In the genomic region with DNA sequence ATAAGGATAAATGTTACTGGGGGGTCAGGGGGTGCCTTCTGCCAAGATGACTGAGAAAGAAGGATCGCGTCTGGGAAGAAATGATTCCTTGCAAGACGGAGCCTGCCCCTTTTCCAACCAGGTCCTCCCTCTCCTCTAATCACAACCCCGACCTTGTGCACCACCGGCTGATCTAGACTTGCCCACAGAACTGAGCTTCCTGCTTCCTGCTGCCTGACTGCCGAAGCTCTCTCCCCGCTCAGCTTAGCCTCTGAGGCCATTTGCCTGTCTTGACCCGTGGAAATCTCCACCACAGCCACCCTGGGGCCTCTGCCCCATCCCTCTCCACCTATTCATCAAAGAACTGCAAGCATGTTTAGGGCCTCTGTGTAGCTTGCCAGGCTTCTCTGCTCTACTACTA, we compare ENCODE assay signal across 25 mouse cellular contexts. TPM values are rescaled to one million over a fixed set of nuclear protein-coding genes. Genes with fewer than 3 reads are reported as not detected.
DNase-seq lines count a peak whose midpoint lies in the region; ATAC-seq and TF ChIP-seq lines count a peak whose summit lies in the region.
"Had no signal": no experiment of that assay in that cellular context is flagged by ENCODE, and none has a peak within 500 bp of the region (broad histone marks: within the 10 kb centered on the region; RNA-seq: fewer than 3 reads in every experiment).

No protein-coding gene starts in this region.

- H3K4me1 ChIP-seq in heart, embryonic 14.5 days (ENCODE audit: control insufficient read depth in 2 of 2, insufficient read depth in 2 of 2, low read length in 2 of 2): peaks cover 14 to 20% of the 10 kb centered on the region in 2 experiments; a peak in 3 of 4 replicates
- H3K4me1 ChIP-seq in heart, adult 2 months (ENCODE audit: control insufficient read depth, insufficient read depth, low read length): no peaks in the 10 kb centered on the region
- peaks cover 86% of the 10 kb centered on the region for H3K4me1 ChIP-seq in limb, embryonic 10.5 days
- peaks cover 22% of the 10 kb centered on the region for H3K4me1 ChIP-seq in intestine, embryonic 15.5 days (replicated peaks)

- no peak overlapping the region for H3K4me3 ChIP-seq in heart, embryonic 14.5 days (ENCODE audit: control insufficient read depth in 1 of 2, insufficient read depth in 1 of 2, low read depth in 1 of 2, low read length in 2 of 2)
- H3K4me3 ChIP-seq in heart, adult 2 months: no peak overlapping the region
- peak overlapping the region; percentile 20 for H3K4me3 ChIP-seq in limb, embryonic 10.5 days
- H3K4me3 ChIP-seq in intestine, embryonic 15.5 days (replicated peaks): no peak overlapping the region
- H3K4me3 ChIP-seq: embryonic facial prominence, embryonic 15.5 days; hindbrain, embryonic 12.5 days; midbrain, embryonic 12.5 days; neural tube, embryonic 15.5 days had no signal

- no peaks in the 10 kb centered on the region for H3K79me2 ChIP-seq in heart, adult 2 months (replicated peaks; ENCODE audit: control insufficient read depth, insufficient read depth, low read length)

- peaks cover 55% of the 10 kb centered on the region for H3K27me3 ChIP-seq in heart, embryonic 14.5 days (ENCODE audit: control insufficient read depth, insufficient read depth, low read length)
- peaks cover 7% of the 10 kb centered on the region for H3K27me3 ChIP-seq in heart, adult 2 months (ENCODE audit: control insufficient read depth, insufficient read depth, low read length)
- H3K27me3 ChIP-seq in limb, embryonic 10.5 days (ENCODE audit: low read depth, poor library complexity, severe bottlenecking): peaks cover 59% of the 10 kb centered on the region
- H3K27me3 ChIP-seq in intestine, embryonic 15.5 days (replicated peaks): peaks cover 38% of the 10 kb centered on the region

- WGBS in heart, embryonic 14.5 days: 45% methylated on average over 8 of the region's 8 CpGs
- 60% methylated on average over 8 of the region's 8 CpGs for WGBS in heart, adult 2 months
- WGBS in limb, embryonic 10.5 days: 29% methylated on average over 8 of the region's 8 CpGs
- WGBS in intestine, embryonic 15.5 days: 60% methylated on average over 8 of the region's 8 CpGs

- H3K9ac ChIP-seq in heart, embryonic 14.5 days (ENCODE audit: low read length): no peak overlapping the region
- H3K9ac ChIP-seq in heart, adult 2 months (ENCODE audit: low read depth, low read length): no peak overlapping the region
- H3K9ac ChIP-seq in intestine, embryonic 15.5 days: no peak overlapping the region
- H3K9ac ChIP-seq: embryonic facial prominence, embryonic 15.5 days; hindbrain, embryonic 12.5 days; liver, postnatal 0 days; midbrain, embryonic 12.5 days; neural tube, embryonic 15.5 days had no signal

- H3K27ac ChIP-seq in heart, embryonic 14.5 days (replicated peaks in 1 of 2; ENCODE audit: control insufficient read depth in 1 of 2, insufficient read depth in 1 of 2, low read depth in 2 of 2, low read length in 2 of 2): no peak overlapping the region
- H3K27ac ChIP-seq in heart, adult 2 months: no peak overlapping the region
- peak overlapping the region; percentile 66 for H3K27ac ChIP-seq in limb, embryonic 10.5 days
- H3K27ac ChIP-seq in intestine, embryonic 15.5 days: no peak overlapping the region
- H3K27ac ChIP-seq: hindbrain, embryonic 12.5 days; midbrain, embryonic 12.5 days; neural tube, embryonic 15.5 days had no signal

- DNase-seq in heart, adult 2 months: no peak
- peak; percentile 44 for DNase-seq in urinary bladder, postnatal 14 days (ENCODE audit: low spot score)
- no peak for DNase-seq in urinary bladder, postnatal 25 days (ENCODE audit: low spot score)
- DNase-seq in limb, embryonic 10.5 days (ENCODE audit: low spot score): peak; percentile 57
- DNase-seq in right cerebral cortex, postnatal 10 days (ENCODE audit: low spot score in 2 of 2): no peak
- DNase-seq: adrenal gland, postnatal 14 days; cerebellum, adult 2 months; cerebellum, postnatal 25 days; gastrocnemius, postnatal 10 days; kidney, adult 18-20 months; left cerebral cortex, postnatal 4 days; liver, postnatal 0 days; lung, postnatal 14 days; right cerebral cortex, postnatal 14 days; thymus, postnatal 25 days had no signal

- no peak for TF ChIP-seq POLR2A in heart, adult 2 months (IDR thresholded peaks at IDR 0.05; ENCODE audit: insufficient read depth, low read depth, low read length)

- peak overlapping the region; percentile 21; the same call in 1 of the 2 replicates for H3K4me2 ChIP-seq in heart, embryonic 14.5 days (ENCODE audit: low read length)
- no peak overlapping the region for H3K4me2 ChIP-seq in intestine, embryonic 15.5 days (replicated peaks)
- H3K4me2 ChIP-seq: embryonic facial prominence, embryonic 15.5 days; hindbrain, embryonic 12.5 days; liver, embryonic 11.5 days; midbrain, embryonic 12.5 days; neural tube, embryonic 15.5 days had no signal

- TF ChIP-seq EP300 in heart, adult 2 months (IDR thresholded peaks at IDR 0.05; ENCODE audit: insufficient read depth, low read depth, low read length): no peak

- TF ChIP-seq CTCF in heart, adult 2 months (IDR thresholded peaks at IDR 0.05): no peak

- no peaks in the 10 kb centered on the region for H3K9me3 ChIP-seq in heart, embryonic 14.5 days (ENCODE audit: control insufficient read depth, low read length)
- no peaks in the 10 kb centered on the region for H3K9me3 ChIP-seq in limb, embryonic 10.5 days (replicated peaks)
- H3K9me3 ChIP-seq in intestine, embryonic 15.5 days: no peaks in the 10 kb centered on the region
- H3K9me3 ChIP-seq: embryonic facial prominence, embryonic 15.5 days; hindbrain, embryonic 12.5 days; midbrain, embryonic 12.5 days; neural tube, embryonic 15.5 days had no signal

- H3K36me3 ChIP-seq in heart, embryonic 14.5 days (ENCODE audit: control insufficient read depth, insufficient read depth, low read length): no peaks in the 10 kb centered on the region
- H3K36me3 ChIP-seq in heart, adult 2 months (ENCODE audit: control insufficient read depth, insufficient read depth, low read length): no peaks in the 10 kb centered on the region
- H3K36me3 ChIP-seq in limb, embryonic 10.5 days: no peaks in the 10 kb centered on the region
- H3K36me3 ChIP-seq in intestine, embryonic 15.5 days: no peaks in the 10 kb centered on the region
- H3K36me3 ChIP-seq: embryonic facial prominence, embryonic 15.5 days; hindbrain, embryonic 12.5 days; neural tube, embryonic 15.5 days had no signal

- ATAC-seq in heart, embryonic 14.5 days (ENCODE audit: insufficient number of reproducible peaks, insufficient read depth, low FRiP score, low read depth): no peak
- no peak for ATAC-seq in intestine, embryonic 15.5 days
- ATAC-seq: forebrain, embryonic 16.5 days; liver, postnatal 0 days had no signal

- intact Hi-C loops in heart, adult 2 months (cut with DNase I): loop anchor here (2.0 kb wide), 1 partner anchor 73 kb away; no protein-coding TSS in a partner anchor

RNA-seq across cellular contexts. Expression of a gene that starts 11.2 kb away (rescaled TPM):
- polyA plus RNA-seq in heart, embryonic 14.5 days (2014; fragmentation: Nextera tagmentation; extraction: Ambion mirVana): 1.2 and 3.0 TPM in 2 replicates
- 1 to 10 TPM in 1 of 2 experiments, under 1 TPM in 1; 0.26 to 1.0 TPM for total RNA-seq in heart, adult 2 months (2021)
- 2.2 and 2.7 TPM in 2 replicates for polyA plus RNA-seq in heart, adult 2 months (2012; rRNA removed)
- polyA plus RNA-seq in limb, embryonic 10.5 days (2016; fragmentation: Nextera tagmentation; extraction: Ambion mirVana): 9.7 and 16.3 TPM in 2 replicates
- polyA plus RNA-seq in intestine, embryonic 15.5 days (2015; fragmentation: Nextera tagmentation; extraction: Ambion mirVana): 14.5 and 15.8 TPM in 2 replicates
- total RNA-seq: granulocyte monocyte progenitor cell, adult 5-6 weeks; megakaryocyte progenitor cell, adult 5-6 weeks had no signal

Comparison
In these comparisons a context has a peak if more than half of its experiments do, and no peak if none do; other contexts are left out.
1. DNase-seq: peak in urinary bladder, postnatal 14 days (single experiment) and limb, embryonic 10.5 days (single experiment); none in heart, adult 2 months (0 of 2), urinary bladder, postnatal 25 days (single experiment) and right cerebral cortex, postnatal 10 days (0 of 2).